Mouse (Mus musculus): ENCODE results near the gene Apex1. TPM values are rescaled to one million over a fixed set of nuclear protein-coding genes. Genes with fewer than 3 reads are reported as not detected.
"Not testable (repeated sequence)": the region's sequence is repeated elsewhere in the genome, so short reads cannot be mapped to it uniquely, and the experiment has no call there.

Apex1 gene
- total RNA-seq, 2 experiments from 2014 or later: 166 to 202 TPM

DNA sequence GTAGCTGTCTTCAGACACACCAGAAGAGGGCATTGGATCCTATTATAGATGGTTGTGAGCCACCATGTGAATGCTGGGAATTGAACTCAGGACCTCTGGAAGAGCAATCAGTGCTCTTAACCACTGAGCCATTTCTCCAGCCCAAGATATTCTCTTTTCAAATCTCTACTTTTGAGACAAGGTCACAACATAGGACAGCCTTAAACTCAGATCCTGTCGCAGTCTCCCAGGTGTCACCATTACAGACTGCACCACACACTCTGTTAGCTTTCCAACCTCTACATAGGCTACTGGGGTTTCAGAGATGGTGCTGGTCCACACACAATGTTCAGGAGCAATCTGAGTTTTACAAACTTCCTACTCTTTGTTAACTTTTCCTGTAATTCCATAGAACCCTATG lies 1.3 kb upstream of the Apex1 start:
- ATAC-seq (replicated peaks; ENCODE audit: low FRiP score, low TSS enrichment, poor library complexity, severe bottlenecking): not testable (repeated sequence)

DNA sequence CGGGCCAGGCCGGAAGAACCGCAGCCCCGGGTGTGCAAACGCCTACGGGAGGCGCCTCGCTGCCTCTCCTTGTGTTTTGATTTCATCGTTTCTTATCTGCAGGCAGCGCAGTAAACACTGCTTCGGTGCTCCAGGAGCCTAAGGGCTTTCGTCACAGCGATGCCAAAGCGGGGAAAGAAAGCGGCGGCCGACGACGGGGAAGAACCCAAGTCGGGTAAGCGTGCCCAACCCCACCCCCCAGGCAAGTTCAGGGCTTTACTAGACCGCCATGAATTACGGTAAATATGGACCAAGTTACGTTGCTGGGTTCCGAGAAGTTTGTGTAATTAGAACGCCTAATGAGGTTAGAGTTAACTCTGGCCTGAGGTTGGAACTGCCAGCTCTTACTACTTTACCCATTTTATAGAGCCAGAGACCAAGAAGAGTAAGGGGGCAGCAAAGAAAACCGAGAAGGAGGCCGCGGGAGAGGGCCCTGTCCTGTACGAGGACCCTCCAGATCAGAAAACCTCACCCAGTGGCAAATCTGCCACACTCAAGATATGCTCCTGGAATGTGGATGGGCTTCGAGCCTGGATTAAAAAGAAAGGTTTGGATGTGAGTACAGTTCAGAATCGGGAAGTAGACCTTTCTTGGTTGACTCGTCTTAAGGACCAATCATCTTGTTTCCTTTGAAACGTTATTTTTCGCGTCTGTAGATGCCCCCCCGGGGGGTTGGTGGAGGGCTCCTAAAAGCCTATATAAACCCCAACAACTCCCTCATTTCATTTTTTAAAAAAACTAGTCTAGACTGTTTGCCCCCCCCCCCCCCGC lies 548 bp downstream of the Apex1 start:
- ATAC-seq (replicated peaks; ENCODE audit: low FRiP score, low TSS enrichment, poor library complexity, severe bottlenecking): peak; percentile 76

DNA sequence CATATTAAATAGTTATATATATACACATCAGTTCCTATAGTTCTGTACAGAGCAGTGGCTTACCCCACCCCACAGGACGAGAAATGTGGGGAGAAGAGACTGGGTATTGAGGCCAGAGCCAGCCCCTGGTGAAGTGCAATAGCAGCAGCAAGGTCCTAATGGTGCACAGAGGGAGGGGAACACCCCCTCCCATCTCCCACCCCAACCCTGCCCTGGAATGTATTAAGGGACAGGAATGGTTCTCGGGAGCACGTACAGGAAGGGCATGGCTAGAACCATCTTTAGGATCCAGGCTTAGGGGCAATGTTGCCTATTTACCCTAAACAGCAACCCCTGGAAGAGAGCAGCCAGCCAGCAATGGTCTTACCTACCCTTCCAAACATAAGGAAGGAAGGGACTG lies 2.6 kb downstream of the Apex1 start:
- no peak for ATAC-seq (replicated peaks; ENCODE audit: low FRiP score, low TSS enrichment, poor library complexity, severe bottlenecking)

- no peak for ATAC-seq (replicated peaks; ENCODE audit: low FRiP score, low TSS enrichment, poor library complexity, severe bottlenecking)
These were observed 5.2 kb downstream of the Apex1 start for GRCm38 (mm10) chr14:50929951-50930350.

DNA sequence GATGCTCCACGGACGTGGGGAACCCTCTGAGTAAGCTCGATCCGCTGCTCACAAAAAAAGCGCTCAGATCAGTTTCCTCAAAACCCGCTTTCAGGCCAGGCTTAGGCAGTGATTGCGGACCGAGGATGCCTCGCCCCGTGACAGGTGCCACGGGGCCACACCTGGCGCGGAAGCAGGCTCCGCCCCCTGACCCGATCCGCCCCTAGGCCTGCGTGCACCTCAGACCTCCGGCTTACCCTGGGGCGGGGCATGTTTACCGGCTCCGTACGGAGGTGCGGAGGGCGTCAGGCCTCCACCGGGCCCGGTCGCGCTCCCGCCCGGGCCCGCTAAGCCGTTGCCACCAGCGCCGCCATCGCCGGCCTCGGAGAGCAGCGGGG lies 5.6 kb downstream of the Apex1 start:
- 0 out of 2 replicates have a peak, but pooled peaks have one; percentile 26 for ATAC-seq (replicated peaks; ENCODE audit: low FRiP score, low TSS enrichment, poor library complexity, severe bottlenecking)

GRCm38 (mm10) chr14:50930754-50931492 lies 6.2 kb downstream of the Apex1 start, which contains the start of the genes Pip4p1 and Pnp:
Gene Pip4p1, minus strand, starts transcription at chr14:50930856.
Gene Pnp, plus strand, starts transcription at chr14:50931082.
- ATAC-seq (replicated peaks; ENCODE audit: low FRiP score, low TSS enrichment, poor library complexity, severe bottlenecking): peak; percentile 96

DNA sequence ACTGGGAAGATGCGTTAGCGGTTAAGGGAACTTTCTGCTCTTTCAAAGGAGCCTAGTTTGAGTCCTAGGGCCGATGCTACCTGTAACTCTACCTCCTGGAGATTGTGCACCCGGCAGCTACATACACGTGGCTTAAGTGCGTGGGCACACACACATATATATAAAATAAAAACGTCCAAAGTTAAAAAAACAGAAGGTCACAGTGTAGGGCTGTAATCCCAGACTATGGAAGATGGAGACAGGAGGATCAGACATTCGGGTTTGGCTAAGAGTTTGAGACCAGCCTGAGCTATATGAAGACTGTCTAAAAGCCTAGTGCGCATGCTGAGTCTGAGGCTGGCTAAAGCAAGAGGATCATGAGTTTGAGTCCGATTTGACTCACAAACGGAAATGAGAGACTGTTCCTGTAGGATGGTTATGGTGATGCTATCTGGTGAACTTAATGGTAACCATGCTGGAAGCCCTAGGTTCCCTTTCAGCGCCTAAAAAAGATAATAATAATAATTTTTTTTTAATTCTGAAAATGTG lies 6.8 kb downstream of the Apex1 start:
- ATAC-seq (replicated peaks; ENCODE audit: low FRiP score, low TSS enrichment, poor library complexity, severe bottlenecking): no peak

- ATAC-seq (replicated peaks; ENCODE audit: low FRiP score, low TSS enrichment, poor library complexity, severe bottlenecking): no peak
These were observed 11.9 kb downstream of the Apex1 start for GRCm38 (mm10) chr14:50936649-50937048.

DNA sequence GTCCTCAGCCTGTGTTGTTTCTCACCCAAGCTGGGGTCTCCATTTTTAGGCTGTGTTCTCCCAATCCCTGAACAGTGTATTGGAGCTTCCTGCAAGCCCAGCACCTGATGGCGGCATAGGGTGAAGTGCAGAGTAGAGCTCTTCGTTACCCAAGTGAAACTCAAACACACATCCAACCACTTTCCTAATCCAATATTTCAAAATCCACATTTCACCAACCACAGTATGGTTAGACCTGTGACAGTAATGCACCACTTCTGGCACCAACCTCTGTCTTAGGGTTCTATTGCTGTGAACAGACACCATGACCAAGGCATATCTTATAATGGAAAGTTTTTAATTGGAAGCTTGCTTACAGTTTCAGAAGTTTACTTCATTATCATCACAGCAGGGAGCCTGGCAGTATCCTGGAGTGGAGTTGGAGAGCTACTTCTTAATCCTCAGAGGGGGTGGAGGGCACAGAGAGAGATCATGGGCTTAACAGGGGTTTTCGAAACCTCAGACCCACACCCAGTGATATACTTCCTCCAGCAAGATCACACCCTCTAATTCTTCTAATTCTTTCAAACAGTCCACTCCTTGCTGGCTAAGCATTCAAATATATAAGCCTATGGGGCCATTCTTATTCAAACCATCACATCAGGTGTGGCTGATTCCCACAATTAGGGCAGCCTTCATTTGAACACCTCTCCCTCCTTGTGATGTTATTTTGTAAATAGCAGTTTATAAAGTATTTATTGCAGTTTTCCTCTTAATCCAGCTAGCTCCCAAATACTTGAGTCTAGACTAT lies 13.5 kb downstream of the Apex1 start:
- ATAC-seq (replicated peaks; ENCODE audit: low FRiP score, low TSS enrichment, poor library complexity, severe bottlenecking): no peak

- ATAC-seq (replicated peaks; ENCODE audit: low FRiP score, low TSS enrichment, poor library complexity, severe bottlenecking): no peak
These were observed 14.2 kb downstream of the Apex1 start for GRCm38 (mm10) chr14:50938940-50939339.

DNA sequence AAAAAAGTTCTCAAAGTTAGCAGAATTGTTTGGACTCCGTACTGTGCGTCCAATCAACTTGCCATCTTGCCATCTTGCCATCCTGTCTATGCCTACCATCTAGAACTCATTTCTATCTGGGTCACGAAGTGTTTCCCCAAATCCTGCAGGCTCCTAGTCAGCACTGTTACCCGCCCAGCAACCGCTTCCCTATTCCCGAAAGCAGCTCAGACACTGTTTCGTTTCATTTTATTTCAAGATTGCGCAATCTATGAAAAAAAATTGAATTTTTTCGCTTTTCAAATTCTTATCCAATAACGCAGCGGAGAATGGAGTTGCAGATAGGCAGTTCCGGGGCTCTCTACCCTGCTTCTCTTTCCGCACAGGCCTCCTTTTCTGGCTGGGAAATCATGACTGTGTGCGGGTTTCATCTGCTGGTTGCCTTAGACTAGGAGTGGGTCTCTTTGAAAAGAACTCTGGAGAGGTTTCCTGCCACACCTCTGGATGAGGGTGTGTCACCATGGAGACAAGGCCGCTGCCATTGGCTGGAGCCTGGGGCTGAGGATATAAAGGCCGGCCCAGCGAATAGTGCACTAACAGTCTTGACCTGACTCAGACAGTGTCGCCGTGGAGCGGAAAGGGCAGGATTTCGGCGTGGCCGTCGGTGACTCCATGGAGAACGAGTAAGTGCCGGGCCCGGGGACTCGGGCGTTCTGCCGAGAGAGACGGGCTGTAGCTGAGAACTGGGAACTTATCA lies 19.3 kb downstream of the Apex1 start, which contains the start of gene Gm49342:
Gene Gm49342 (plus strand): TSS at position 586 of the 736 bp plus-strand sequence.
- ATAC-seq (replicated peaks; ENCODE audit: low FRiP score, low TSS enrichment, poor library complexity, severe bottlenecking): peak; percentile 89

- ATAC-seq (replicated peaks; ENCODE audit: low FRiP score, low TSS enrichment, poor library complexity, severe bottlenecking): not testable (repeated sequence)
These were observed 19.9 kb downstream of the Apex1 start for GRCm38 (mm10) chr14:50944668-50945033.

- ATAC-seq (replicated peaks; ENCODE audit: low FRiP score, low TSS enrichment, poor library complexity, severe bottlenecking): not testable (repeated sequence)
These were observed 20.3 kb downstream of the Apex1 start for GRCm38 (mm10) chr14:50945081-50945480.

- ATAC-seq (replicated peaks; ENCODE audit: low FRiP score, low TSS enrichment, poor library complexity, severe bottlenecking): not testable (repeated sequence)
These were observed 20.8 kb downstream of the Apex1 start for GRCm38 (mm10) chr14:50945526-50945925.

- no peak for ATAC-seq (replicated peaks; ENCODE audit: low FRiP score, low TSS enrichment, poor library complexity, severe bottlenecking)
These were observed 30.7 kb downstream of the Apex1 start for GRCm38 (mm10) chr14:50955487-50955886.

DNA sequence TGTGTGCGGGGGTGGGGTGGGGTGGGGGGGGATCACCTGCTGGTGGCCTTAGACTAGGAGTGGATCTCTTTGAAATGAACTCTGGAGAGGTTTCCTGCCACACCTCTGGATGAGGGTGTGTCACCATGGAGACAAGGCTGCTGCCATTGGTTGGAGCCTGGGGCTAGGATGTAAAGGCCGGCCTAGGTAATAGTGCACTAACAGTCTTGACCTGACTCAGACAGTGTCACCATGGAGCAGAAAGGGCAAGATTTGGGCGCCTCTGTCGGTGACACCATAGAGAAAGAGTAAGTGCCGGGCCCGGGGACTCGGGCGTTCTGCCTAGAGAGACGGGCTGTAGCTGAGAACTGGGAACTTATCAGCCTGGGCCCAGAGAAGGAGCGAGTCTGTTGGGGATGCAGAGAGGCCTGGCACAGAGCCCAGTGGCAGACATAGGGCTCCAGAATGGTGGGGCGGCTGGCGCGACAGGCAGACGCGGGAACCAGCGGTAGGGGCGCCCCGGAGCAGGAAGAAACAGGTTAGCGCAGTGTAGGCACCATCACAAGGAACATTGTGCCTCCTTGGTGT lies 31.3 kb downstream of the Apex1 start, which contains the start of gene Pnp2:
Gene Pnp2 (plus strand): TSS at position 51 of the 567 bp plus-strand sequence.
- ATAC-seq (replicated peaks; ENCODE audit: low FRiP score, low TSS enrichment, poor library complexity, severe bottlenecking): peak; percentile 83

DNA sequence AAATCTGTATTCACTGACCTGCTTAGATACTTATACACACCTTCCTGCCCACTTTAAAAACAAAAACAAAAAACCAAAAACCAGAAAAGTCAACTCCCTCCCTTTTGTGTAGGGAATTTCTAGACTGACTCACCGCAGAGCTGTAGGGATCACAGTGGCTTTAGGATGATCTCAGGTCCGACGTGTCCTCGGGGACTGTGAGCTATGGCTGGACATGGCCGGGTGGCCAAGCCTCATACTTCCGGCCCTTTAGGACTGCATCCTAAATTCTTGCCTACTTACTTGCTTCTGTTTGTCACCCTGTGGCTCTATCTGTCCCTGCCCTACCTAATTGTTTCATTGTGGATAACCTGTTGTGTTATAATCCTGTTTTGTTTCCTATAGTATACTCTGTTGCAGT lies 32.0 kb downstream of the Apex1 start:
- ATAC-seq (replicated peaks; ENCODE audit: low FRiP score, low TSS enrichment, poor library complexity, severe bottlenecking): not testable (repeated sequence)

DNA sequence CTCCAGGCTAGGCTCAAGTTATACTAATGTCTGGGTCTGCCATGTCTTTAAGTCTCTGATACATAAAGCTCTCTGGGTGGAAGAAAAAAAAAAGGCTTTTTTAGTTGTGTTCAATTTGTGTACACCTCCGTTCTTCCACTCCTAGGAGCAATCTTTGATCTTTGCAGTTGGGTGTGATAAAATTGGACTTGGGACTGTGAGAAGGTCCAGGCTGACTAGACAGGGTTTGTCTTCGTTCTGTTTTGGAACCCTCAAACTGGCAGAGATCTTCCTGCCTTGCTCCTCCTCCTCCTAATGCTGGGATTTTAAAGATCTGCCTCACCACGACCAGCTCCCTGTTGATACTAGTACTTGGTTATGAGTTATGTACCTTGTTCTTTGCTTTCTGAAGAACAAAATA lies 32.4 kb downstream of the Apex1 start:
- ATAC-seq (replicated peaks; ENCODE audit: low FRiP score, low TSS enrichment, poor library complexity, severe bottlenecking): not testable (repeated sequence)

Data from megakaryocyte-erythroid progenitor cell, adult 5-6 weeks (primary cell).